Mouse (Mus musculus) midbrain, embryonic 16.5 days (tissue): ENCODE results near the gene Mfsd11. TPM values are rescaled to one million over a fixed set of nuclear protein-coding genes. Genes with fewer than 3 reads are reported as not detected.

Experiments
- ATAC-seq: fragments of 200-750 bp; cut with Nextera tagmentation; 2 replicates; pipeline ENCODE4 v1.8.0; 2017; ENCODE audit warnings: moderate TSS enrichment
- H3K27ac ChIP-seq: fragments of 300-500 bp; sonication (generic); 2 replicates; pipeline ENCODE4 v1.5.1; 2014; ENCODE audit warnings: mild to moderate bottlenecking, low read length, mixed read lengths
- H3K27me3 ChIP-seq: fragments of 300-500 bp; sonication (generic); 2 replicates; pipeline ENCODE4 v1.6.1; 2014; ENCODE audit warnings: low read depth, low read length, mixed read lengths; ENCODE audit not compliant: control insufficient read depth, insufficient read depth
- H3K36me3 ChIP-seq: fragments of 300-500 bp; sonication (generic); 2 replicates; pipeline ENCODE4 v1.6.1; 2014; ENCODE audit warnings: mild to moderate bottlenecking, low read length, moderate library complexity, mixed read lengths; ENCODE audit not compliant: control insufficient read depth, insufficient read depth
- H3K4me1 ChIP-seq: fragments of 300-500 bp; sonication (generic); 2 replicates; pipeline ENCODE4 v1.6.1; 2014; ENCODE audit warnings: mild to moderate bottlenecking, low read length, mixed read lengths; ENCODE audit not compliant: control insufficient read depth, insufficient read depth
- H3K4me2 ChIP-seq: fragments of 300-500 bp; sonication (generic); 2 replicates; pipeline ENCODE4 v1.6.1; 2014; ENCODE audit warnings: mild to moderate bottlenecking, low read length, mixed read lengths
- H3K4me3 ChIP-seq: fragments of 300-500 bp; sonication (generic); 2 replicates; pipeline ENCODE4 v1.5.1; 2014; ENCODE audit warnings: low read depth, mild to moderate bottlenecking, low read length, moderate library complexity, mixed read lengths
- H3K9ac ChIP-seq: fragments of 300-500 bp; sonication (generic); 2 replicates; pipeline ENCODE4 v1.6.1; 2014; ENCODE audit warnings: low read depth, low read length, mixed read lengths
- H3K9me3 ChIP-seq: fragments of 300-500 bp; sonication (generic); replicated peaks from 2 replicates; pipeline ENCODE4 v1.6.1; 2014; ENCODE audit warnings: mild to moderate bottlenecking, low read length, mixed read lengths; ENCODE audit not compliant: control insufficient read depth, poor library complexity, severe bottlenecking
- WGBS: fragments of 180-500 bp; shearing (Covaris S2); extraction: QIAGEN DNeasy Blood & Tissue Kit; methylation state at CpG from one replicate; pipeline ENCODE4 v1.1.7; 2014; 5-methylcytosine and 5-hydroxymethylcytosine counted together
- polyA plus RNA-seq: library from polyadenylated mRNA; unstranded; fragments of >200 nt; fragmentation: Nextera tagmentation; extraction: Ambion mirVana; gene quantifications from 2 replicates; pipeline ENCODE4 v1.2.1, GENCODE M21; 2015

The Mfsd11 gene
- polyA plus RNA-seq, 1 experiment from 2014 or later = 56.2 TPM

- Histone ChIP-seq H3K9ac (peak overlapping the region; percentile 50), H3K4me3 (peak overlapping the region; percentile 25), H3K4me1 (peaks cover 36% of the 10 kb centered on the region), H3K4me2 (peak overlapping the region; percentile 95), H3K27ac (no peak overlapping the region), H3K9me3 (no peaks in the 10 kb centered on the region), H3K36me3 (peaks cover 17% of the 10 kb centered on the region; the same call in 1 of the 2 replicates), H3K27me3 (no peaks in the 10 kb centered on the region)
- no peak for ATAC-seq
- 25% methylated on average over 7 of the region's 7 CpGs for WGBS
These were observed 69.8 kb downstream of the Mfsd11 start for GRCm38 (mm10) chr11:116922058-116922457.

Other genes with a start within 250 kb of the Mfsd11 start
- 0.93 and 1.2 TPM in 2 replicates for gene Rhbdf2, start 225.4 kb upstream of the Mfsd11 start, polyA plus RNA-seq
- gene Prcd, start 198.9 kb upstream of the Mfsd11 start, polyA plus RNA-seq = 3.7 and 4.4 TPM in 2 replicates
- gene Cygb, start 198.1 kb upstream of the Mfsd11 start, polyA plus RNA-seq = 26.4 and 29.3 TPM in 2 replicates
- gene St6galnac1, start 76.9 kb upstream of the Mfsd11 start, polyA plus RNA-seq = 0.09 TPM in 1 of 2 replicates, not detected in the other
- 21.8 and 22.6 TPM in 2 replicates for gene Mxra7, start 24.4 kb upstream of the Mfsd11 start, polyA plus RNA-seq
- 65.2 and 67.4 TPM in 2 replicates for gene Mettl23, start 9.2 kb upstream of the Mfsd11 start, polyA plus RNA-seq
- 66.3 and 73.0 TPM in 2 replicates for gene Jmjd6, start 9.0 kb upstream of the Mfsd11 start, polyA plus RNA-seq
- 549 and 567 TPM in 2 replicates for gene Srsf2, start 654 bp downstream of the Mfsd11 start, polyA plus RNA-seq
- 22.2 and 26.1 TPM in 2 replicates for gene Mgat5b, start 66.4 kb downstream of the Mfsd11 start, polyA plus RNA-seq